Mouse (Mus musculus) midbrain, embryonic 11.5 days (tissue): ENCODE data around the gene Agpat4. TPM values are rescaled to one million over a fixed set of nuclear protein-coding genes. Genes with fewer than 3 reads are reported as not detected.

ENCODE experiments used
- ATAC-seq: fragments of 200-750 bp; cut with Nextera tagmentation; 2 replicates; pipeline ENCODE4 v1.8.0; 2017; ENCODE audit warnings: moderate TSS enrichment, moderate library complexity; ENCODE audit not compliant: low FRiP score
- DNase-seq: peaks from one replicate; pipeline ENCODE4 v3.0.0; 2015; ENCODE audit warnings: low spot score; ENCODE audit errors: missing footprints
- H3K27ac ChIP-seq: fragments of 300-500 bp; sonication (generic); 2 replicates; pipeline ENCODE4 v1.5.1; 2014; ENCODE audit warnings: low read depth, low read length
- H3K27me3 ChIP-seq: fragments of 300-500 bp; sonication (generic); 2 replicates; pipeline ENCODE4 v1.6.1; 2014; ENCODE audit warnings: mild to moderate bottlenecking, low read length, moderate library complexity, mixed read lengths; ENCODE audit not compliant: control insufficient read depth, insufficient read depth
- H3K36me3 ChIP-seq: fragments of 300-500 bp; sonication (generic); 2 replicates; pipeline ENCODE4 v1.6.1; 2014; ENCODE audit warnings: mild to moderate bottlenecking, low read length, moderate library complexity, mixed read lengths; ENCODE audit not compliant: control insufficient read depth, insufficient read depth
- H3K4me1 ChIP-seq: fragments of 300-500 bp; sonication (generic); 2 replicates; pipeline ENCODE4 v1.6.1; 2014; ENCODE audit warnings: low read length; ENCODE audit not compliant: control insufficient read depth, insufficient read depth
- H3K4me2 ChIP-seq: fragments of 300-500 bp; sonication (generic); 2 replicates; pipeline ENCODE4 v1.6.1; 2014; ENCODE audit warnings: mild to moderate bottlenecking, moderate library complexity
- H3K4me3 ChIP-seq: fragments of 300-500 bp; sonication (generic); 2 replicates; pipeline ENCODE4 v1.5.1; 2014; ENCODE audit warnings: low read depth, low read length
- H3K9ac ChIP-seq: fragments of 300-500 bp; sonication (generic); 2 replicates; pipeline ENCODE4 v1.6.1; 2014; ENCODE audit warnings: low read length
- H3K9me3 ChIP-seq: fragments of 300-500 bp; sonication (generic); 2 replicates; pipeline ENCODE4 v1.6.1; 2016; ENCODE audit warnings: low read length; ENCODE audit not compliant: control insufficient read depth
- WGBS: fragments of 180-500 bp; shearing (Covaris S2); extraction: QIAGEN DNeasy Blood & Tissue Kit; methylation state at CpG from one replicate; pipeline ENCODE4 v1.1.7; 2014; 5-methylcytosine and 5-hydroxymethylcytosine counted together
- polyA plus RNA-seq: library from polyadenylated mRNA; unstranded; fragments of >200 nt; fragmentation: Nextera tagmentation; extraction: Ambion mirVana; gene quantifications from 2 replicates; pipeline ENCODE4 v1.2.1, GENCODE M21; 2014

Gene Agpat4
- polyA plus RNA-seq, 1 experiment from 2014 or later, result 22.9 TPM

DNA sequence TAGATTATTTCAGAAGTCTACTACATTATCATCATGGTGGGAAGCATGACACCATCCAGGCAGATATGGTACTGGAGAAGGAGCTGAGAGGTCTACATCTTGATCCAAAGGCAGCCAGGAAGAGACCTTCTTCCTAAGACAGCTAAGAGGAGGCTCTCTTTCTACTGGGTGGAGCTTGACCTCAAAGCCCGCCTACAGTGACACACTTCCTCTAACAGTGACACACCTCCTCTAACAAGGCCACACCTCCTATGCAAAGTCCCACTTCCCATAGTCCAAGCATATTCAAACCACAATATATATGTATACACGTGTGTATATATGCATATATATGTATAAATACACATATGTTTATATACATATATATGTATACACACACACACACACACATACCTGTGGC is 32.5 kb downstream of the Agpat4 start:
- Histone ChIP-seq H3K4me3 (no peak overlapping the region), H3K27ac (no peak overlapping the region), H3K27me3 (no peaks in the 10 kb centered on the region), H3K4me1 (no peaks in the 10 kb centered on the region), H3K9me3 (no peaks in the 10 kb centered on the region), H3K9ac (no peak overlapping the region), H3K4me2 (no peak overlapping the region), H3K36me3 (peaks cover 10% of the 10 kb centered on the region; the same call in 1 of the 2 replicates)
- WGBS, result 89% methylated on average over 2 of the region's 2 CpGs
- no peak for ATAC-seq
- DNase-seq, result no peak

DNA sequence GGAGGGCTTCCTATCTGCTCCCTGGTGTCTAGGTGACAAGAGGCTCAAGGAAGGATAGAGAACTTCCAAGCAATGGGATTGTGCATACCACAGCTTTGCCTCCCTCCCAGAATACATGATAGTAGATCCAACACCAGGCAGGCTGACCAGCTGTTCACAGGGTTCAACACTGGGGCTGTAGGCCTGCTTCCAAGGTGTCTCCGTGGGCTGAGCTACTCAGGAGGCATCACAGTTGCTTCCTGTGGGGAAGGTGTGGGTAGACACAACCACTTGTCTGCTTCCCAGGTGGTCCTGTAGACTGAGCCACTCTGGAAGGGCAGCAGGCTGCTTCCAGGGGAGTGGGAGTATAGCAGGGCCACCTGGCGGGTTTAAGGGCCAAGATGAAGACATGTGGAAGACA is 35.8 kb downstream of the Agpat4 start:
- Histone ChIP-seq H3K4me2 (no peak overlapping the region), H3K4me3 (no peak overlapping the region), H3K9me3 (no peaks in the 10 kb centered on the region), H3K9ac (no peak overlapping the region), H3K27me3 (no peaks in the 10 kb centered on the region), H3K36me3 (peaks cover 10% of the 10 kb centered on the region; the same call in 1 of the 2 replicates), H3K4me1 (no peaks in the 10 kb centered on the region), H3K27ac (no peak overlapping the region)
- no peak for DNase-seq
- no peak for ATAC-seq
- 80% methylated on average over 2 of the region's 2 CpGs for WGBS

DNA sequence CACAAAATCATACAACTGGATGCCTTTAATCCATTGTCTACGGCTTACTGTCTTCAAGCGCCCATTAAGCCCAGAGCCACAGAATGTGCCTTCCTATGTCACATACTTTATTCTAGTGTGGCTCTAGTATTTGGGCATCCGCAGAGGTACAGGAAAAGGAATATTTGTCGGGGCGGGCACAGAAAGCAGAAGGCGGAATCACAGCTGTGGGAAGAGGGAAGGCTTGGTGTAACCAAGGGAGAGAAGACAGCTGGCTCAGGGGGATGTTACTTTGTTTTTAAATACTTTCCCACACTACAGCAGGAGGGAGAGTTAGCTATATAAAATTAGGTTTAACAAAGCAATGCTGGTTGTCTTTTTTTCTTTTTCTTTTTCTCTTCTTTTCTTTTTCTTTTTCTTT is 36.7 kb downstream of the Agpat4 start:
- H3K36me3 ChIP-seq, result peaks cover 10% of the 10 kb centered on the region; the same call in 1 of the 2 replicates

DNA sequence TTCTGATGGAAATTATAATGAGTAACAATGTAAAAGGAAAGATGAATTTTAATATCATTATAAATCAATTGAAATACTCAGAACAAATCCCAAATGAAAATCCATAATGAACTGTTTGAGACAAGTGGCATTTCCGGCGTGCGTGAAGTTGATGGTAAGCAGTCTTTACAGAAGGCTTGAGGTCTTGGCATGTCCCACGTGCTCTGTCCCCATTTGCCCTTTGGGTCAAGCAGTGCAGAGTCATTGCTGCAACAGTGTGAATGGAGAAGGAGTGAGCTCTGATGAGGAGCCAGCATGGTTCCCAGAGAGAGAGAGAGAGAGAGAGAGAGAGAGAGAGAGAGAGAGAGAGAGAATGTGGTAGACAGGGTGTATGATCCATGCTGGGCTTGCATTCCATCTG is 37.4 kb downstream of the Agpat4 start:
- H3K9ac ChIP-seq, result no peak overlapping the region
- DNase-seq, result no peak
- no peak overlapping the region for H3K4me3 ChIP-seq
- WGBS, result 95% methylated on average over 4 of the region's 4 CpGs
- H3K9me3 ChIP-seq, result no peaks in the 10 kb centered on the region
- no peaks in the 10 kb centered on the region for H3K27me3 ChIP-seq
- H3K4me2 ChIP-seq, result no peak overlapping the region
- H3K4me1 ChIP-seq, result no peaks in the 10 kb centered on the region
- peaks cover 10% of the 10 kb centered on the region; the same call in 1 of the 2 replicates for H3K36me3 ChIP-seq
- ATAC-seq, result no peak
- H3K27ac ChIP-seq, result no peak overlapping the region

More for the DNA sequence above, 36.7 kb downstream of the Agpat4 start:
- no peak overlapping the region for H3K9ac ChIP-seq
- no peak overlapping the region for H3K4me3 ChIP-seq
- 90% methylated on average over 6 of the region's 6 CpGs for WGBS
- H3K27ac ChIP-seq, result no peak overlapping the region
- no peak overlapping the region for H3K4me2 ChIP-seq
- no peaks in the 10 kb centered on the region for H3K27me3 ChIP-seq
- no peaks in the 10 kb centered on the region for H3K9me3 ChIP-seq
- DNase-seq, result no peak
- H3K4me1 ChIP-seq, result no peaks in the 10 kb centered on the region
- no peak for ATAC-seq

- Histone ChIP-seq H3K4me2 (no peak overlapping the region), H3K27me3 (no peaks in the 10 kb centered on the region), H3K4me3 (no peak overlapping the region), H3K27ac (no peak overlapping the region), H3K9me3 (no peaks in the 10 kb centered on the region), H3K9ac (no peak overlapping the region), H3K36me3 (peaks cover 8% of the 10 kb centered on the region; the same call in 1 of the 2 replicates), H3K4me1 (no peaks in the 10 kb centered on the region)
- 82% methylated on average over 3 of the region's 3 CpGs for WGBS
- DNase-seq, result no peak
- no peak for ATAC-seq
Observed at GRCm38 (mm10) chr17:12156661-12157060, 38.2 kb downstream of the Agpat4 start.

DNA sequence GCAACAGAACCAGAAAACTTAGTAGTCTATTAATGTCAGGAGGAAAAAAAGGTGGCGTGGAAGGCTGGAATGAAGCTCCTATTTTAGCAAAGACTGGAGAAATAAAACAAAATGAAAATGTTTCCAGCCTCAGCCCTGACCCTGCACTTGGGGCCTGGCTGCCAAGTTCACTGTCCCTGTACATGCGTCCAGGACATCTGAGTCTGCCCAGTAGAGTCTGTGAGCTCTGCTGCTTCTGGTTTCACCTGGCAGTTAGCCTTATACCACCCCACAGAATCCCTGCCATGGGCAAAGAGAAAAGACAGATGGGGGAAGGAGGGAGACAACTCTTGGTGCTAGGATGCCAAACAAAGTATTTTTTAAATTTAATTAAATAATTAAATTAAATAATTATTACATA is 38.7 kb downstream of the Agpat4 start:
- no peak for DNase-seq
- Histone ChIP-seq H3K27ac (no peak overlapping the region), H3K9ac (no peak overlapping the region), H3K36me3 (peaks cover 4% of the 10 kb centered on the region; the same call in 1 of the 2 replicates), H3K4me3 (no peak overlapping the region), H3K9me3 (no peaks in the 10 kb centered on the region), H3K4me2 (no peak overlapping the region), H3K4me1 (no peaks in the 10 kb centered on the region), H3K27me3 (no peaks in the 10 kb centered on the region)
- no peak for ATAC-seq
- WGBS, result 84% methylated on average over 2 of the region's 2 CpGs

DNA sequence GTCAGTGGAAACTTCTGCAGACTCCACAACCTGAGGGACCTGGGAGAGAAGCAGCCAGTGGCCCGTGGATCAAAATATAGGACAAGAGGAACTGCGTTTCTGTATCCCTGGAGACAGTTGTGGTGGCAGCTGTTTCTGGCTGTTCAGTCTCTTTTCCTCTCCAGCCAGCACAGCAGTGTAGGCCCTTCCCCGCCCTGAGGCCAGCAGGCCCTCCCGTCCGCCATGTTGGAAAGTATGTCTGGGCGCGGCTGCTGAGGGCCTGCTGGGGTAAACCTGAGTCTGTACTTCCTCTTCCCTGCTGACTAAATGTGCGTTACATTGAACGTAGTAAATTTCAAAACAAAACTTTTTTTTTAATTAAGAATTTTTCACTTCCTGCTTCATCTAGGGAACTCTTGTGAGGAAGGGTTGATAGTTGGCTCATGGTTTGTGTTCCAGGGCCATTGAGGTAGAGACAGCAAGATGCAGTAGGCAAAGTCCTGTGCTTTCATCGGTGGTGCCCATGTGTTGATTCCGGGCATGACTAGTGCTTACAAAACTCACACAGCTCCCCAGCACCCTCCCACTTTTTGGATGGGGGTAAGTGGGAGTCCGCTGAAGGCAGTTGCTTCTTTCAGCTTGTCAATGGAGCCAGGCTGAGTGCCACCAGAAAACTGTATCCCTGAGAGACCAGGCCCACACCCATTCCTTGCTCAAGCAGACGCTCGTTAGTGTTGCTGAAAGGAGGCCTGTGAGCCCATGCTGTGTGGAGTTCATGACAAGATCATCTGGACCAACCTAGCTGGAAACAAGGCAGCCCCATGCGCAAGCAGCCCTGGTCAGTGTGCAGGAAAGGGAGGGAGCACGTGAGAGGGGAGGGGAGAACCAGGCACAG is 40.9 kb downstream of the Agpat4 start:
- Histone ChIP-seq H3K27ac (no peak overlapping the region), H3K4me3 (no peak overlapping the region), H3K9me3 (no peaks in the 10 kb centered on the region), H3K36me3 (no peaks in the 10 kb centered on the region; the same call in 1 of the 2 replicates), H3K9ac (no peak overlapping the region), H3K4me1 (0 out of 2 replicates have a peak, but pooled peaks cover 2% of the 10 kb centered on the region), H3K4me2 (no peak overlapping the region), H3K27me3 (no peaks in the 10 kb centered on the region)
- whole genome bisulfite sequencing, result 92% methylated on average over 16 of the region's 16 CpGs
- ATAC-seq (no peak), DNase-seq (no peak)

DNA sequence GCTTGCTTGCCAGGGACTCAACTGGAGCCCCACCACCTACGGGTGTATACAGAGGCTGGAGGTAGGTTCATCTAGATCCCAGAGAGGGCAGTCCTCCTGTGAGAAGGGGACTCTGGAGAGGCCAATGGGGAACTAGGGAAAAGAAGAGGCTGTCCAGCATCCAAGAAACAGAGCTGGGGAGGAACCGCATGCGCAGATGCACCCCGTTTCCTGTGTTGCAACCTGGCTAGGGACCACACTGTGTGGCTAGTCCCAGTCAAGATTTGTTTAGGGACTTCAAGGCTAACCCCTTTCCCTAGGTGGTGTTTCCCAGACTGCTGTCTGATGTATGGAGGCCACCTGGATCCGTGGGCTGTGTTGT is 41.5 kb downstream of the Agpat4 start:
- H3K9me3 ChIP-seq, result no peaks in the 10 kb centered on the region
- no peak overlapping the region for H3K9ac ChIP-seq
- DNase-seq, result no peak
- H3K27ac ChIP-seq, result no peak overlapping the region
- no peaks in the 10 kb centered on the region for H3K27me3 ChIP-seq
- H3K4me3 ChIP-seq, result no peak overlapping the region
- H3K36me3 ChIP-seq, result no peaks in the 10 kb centered on the region; the same call in 1 of the 2 replicates
- H3K4me2 ChIP-seq, result no peak overlapping the region
- ATAC-seq, result no peak
- 96% methylated on average over 5 of the region's 5 CpGs for WGBS
- H3K4me1 ChIP-seq, result 0 out of 2 replicates have a peak, but pooled peaks cover 2% of the 10 kb centered on the region

DNA sequence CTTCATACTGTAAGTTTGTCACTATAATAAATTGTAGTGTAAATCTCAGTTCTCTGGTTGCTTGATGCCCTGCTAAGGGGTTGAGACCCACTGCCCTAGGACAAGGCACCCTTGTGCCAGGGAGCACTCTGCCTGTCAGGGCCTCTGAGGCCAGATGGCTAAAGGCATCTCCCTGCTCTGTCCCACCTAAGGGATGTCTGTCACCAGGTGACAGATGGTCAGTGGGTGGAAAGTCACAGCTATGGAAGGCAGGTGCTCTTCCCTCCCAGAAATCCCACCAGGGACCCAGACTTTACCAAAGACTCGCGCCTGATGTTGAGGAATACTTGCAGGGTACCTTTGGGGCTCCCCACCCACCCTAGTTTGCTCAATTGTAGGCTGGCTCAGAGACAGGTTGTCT is 42.0 kb downstream of the Agpat4 start:
- Histone ChIP-seq H3K27me3 (no peaks in the 10 kb centered on the region), H3K9me3 (no peaks in the 10 kb centered on the region), H3K4me3 (no peak overlapping the region), H3K9ac (no peak overlapping the region), H3K4me1 (0 out of 2 replicates have a peak, but pooled peaks cover 2% of the 10 kb centered on the region), H3K36me3 (no peaks in the 10 kb centered on the region; the same call in 1 of the 2 replicates), H3K27ac (no peak overlapping the region), H3K4me2 (no peak overlapping the region)
- DNase-seq (no peak), ATAC-seq (no peak)
- WGBS, result 100% methylated on average over 2 of the region's 2 CpGs
